Comparison of ENCODE assay signal across 18 mouse cellular contexts in genomic region chr7:15952416-15952815, GRCm38 (mm10). TPM values are rescaled to one million over a fixed set of nuclear protein-coding genes. Genes with fewer than 3 reads are reported as not detected.
DNase-seq lines count a peak whose midpoint lies in the region; ATAC-seq lines count a peak whose summit lies in the region.
"Had no signal": no experiment of that assay in that cellular context is flagged by ENCODE, and none has a peak within 500 bp of the region (broad histone marks: within the 10 kb centered on the region; RNA-seq: fewer than 3 reads in every experiment).

No protein-coding gene starts in this region.

- peaks cover 85% of the 10 kb centered on the region for H3K4me1 ChIP-seq in liver, embryonic 12.5 days
- H3K4me1 ChIP-seq in forebrain, embryonic 12.5 days: peaks cover 14% of the 10 kb centered on the region

- 0 out of 2 replicates have a peak, but pooled peaks cover 4% of the 10 kb centered on the region for H3K9me3 ChIP-seq in liver, embryonic 12.5 days (replicated peaks)
- no peaks in the 10 kb centered on the region for H3K9me3 ChIP-seq in forebrain, embryonic 12.5 days
- H3K9me3 ChIP-seq: embryonic facial prominence, embryonic 12.5 days; forebrain, embryonic 13.5 days; neural tube, embryonic 12.5 days had no signal

- no peak overlapping the region for H3K4me3 ChIP-seq in liver, embryonic 12.5 days
- H3K4me3 ChIP-seq in forebrain, embryonic 12.5 days (replicated peaks): no peak overlapping the region
- H3K4me3 ChIP-seq: embryonic facial prominence, embryonic 12.5 days; forebrain, embryonic 13.5 days; neural tube, embryonic 12.5 days had no signal

- peak overlapping the region; percentile 21; the same call in 1 of the 2 replicates for H3K4me2 ChIP-seq in liver, embryonic 12.5 days
- no peak overlapping the region for H3K4me2 ChIP-seq in forebrain, embryonic 12.5 days
- H3K4me2 ChIP-seq: embryonic facial prominence, embryonic 12.5 days; forebrain, embryonic 13.5 days; lung, embryonic 14.5 days; neural tube, embryonic 12.5 days had no signal

- peak; percentile 47 to 60 for DNase-seq in spleen, postnatal 36 days (ENCODE audit: low spot score in 2 of 2)
- no peak for DNase-seq in spleen, postnatal 14 days (ENCODE audit: low spot score in 2 of 2)
- DNase-seq in c-Kit-negative CD71-positive TER-119-positive erythroid progenitor cells, embryonic 14.5 days (ENCODE audit: low read depth, low spot score): peak; percentile 53
- no peak for DNase-seq in cerebellum, postnatal 36 days
- DNase-seq in layer of hippocampus, adult 9-11 months: no peak
- DNase-seq: adrenal gland, postnatal 14 days; cerebellum, postnatal 25 days; kidney, adult 2 months; kidney, postnatal 25 days; lung, embryonic 14.5 days; right cerebral cortex, postnatal 25 days; thymus, postnatal 36 days had no signal

- H3K27me3 ChIP-seq in liver, embryonic 12.5 days (replicated peaks): peaks cover 33% of the 10 kb centered on the region
- H3K27me3 ChIP-seq in forebrain, embryonic 12.5 days: peaks cover 29% of the 10 kb centered on the region; the same call in 1 of the 2 replicates
- H3K27me3 ChIP-seq: forebrain, embryonic 13.5 days; neural tube, embryonic 12.5 days had no signal

- H3K9ac ChIP-seq in liver, embryonic 12.5 days: no peak overlapping the region
- H3K9ac ChIP-seq in forebrain, embryonic 12.5 days: no peak overlapping the region
- H3K9ac ChIP-seq: embryonic facial prominence, embryonic 12.5 days; forebrain, embryonic 13.5 days; lung, embryonic 14.5 days; neural tube, embryonic 12.5 days had no signal

- ATAC-seq in liver, embryonic 12.5 days: peak; percentile 86
- no peak for ATAC-seq in forebrain, embryonic 12.5 days (ENCODE audit: low FRiP score)
- ATAC-seq: forebrain, embryonic 13.5 days; hindbrain, embryonic 16.5 days had no signal

- peak overlapping the region; percentile 71 for H3K27ac ChIP-seq in liver, embryonic 12.5 days
- H3K27ac ChIP-seq in forebrain, embryonic 12.5 days: no peak overlapping the region
- H3K27ac ChIP-seq: embryonic facial prominence, embryonic 12.5 days; forebrain, embryonic 13.5 days; neural tube, embryonic 12.5 days had no signal

- WGBS in liver, embryonic 12.5 days (ENCODE audit: insufficient replicate concordance): 32% methylated on average over 3 of the region's 3 CpGs
- WGBS in forebrain, embryonic 12.5 days: 78% methylated on average over 3 of the region's 3 CpGs

- 0 out of 2 replicates have a peak, but pooled peaks cover 2% of the 10 kb centered on the region for H3K36me3 ChIP-seq in liver, embryonic 12.5 days
- H3K36me3 ChIP-seq in forebrain, embryonic 12.5 days (replicated peaks): no peaks in the 10 kb centered on the region
- H3K36me3 ChIP-seq: neural tube, embryonic 12.5 days had no signal

RNA-seq across cellular contexts. Expression of gene Nop53, which starts 6.5 kb away (rescaled TPM):
- polyA plus RNA-seq in liver, embryonic 12.5 days (2016; fragmentation: Nextera tagmentation; extraction: Ambion mirVana): 130 and 143 TPM in 2 replicates
- 165 and 169 TPM in 2 replicates for polyA plus RNA-seq in forebrain, embryonic 12.5 days (2016; fragmentation: Nextera tagmentation; extraction: Ambion mirVana)

RNA-seq across cellular contexts. Expression of gene Ehd2, which starts 15.0 kb away (rescaled TPM):
- 6.5 and 7.8 TPM in 2 replicates for polyA plus RNA-seq in liver, embryonic 12.5 days (2016; fragmentation: Nextera tagmentation; extraction: Ambion mirVana)
- 6.6 and 7.6 TPM in 2 replicates for polyA plus RNA-seq in forebrain, embryonic 12.5 days (2016; fragmentation: Nextera tagmentation; extraction: Ambion mirVana)

RNA-seq across cellular contexts. Expression of gene Selenow, which starts 30.2 kb away (rescaled TPM):
- 445 and 464 TPM in 2 replicates for polyA plus RNA-seq in liver, embryonic 12.5 days (2016; fragmentation: Nextera tagmentation; extraction: Ambion mirVana)
- polyA plus RNA-seq in forebrain, embryonic 12.5 days (2016; fragmentation: Nextera tagmentation; extraction: Ambion mirVana): 1,130 and 1,137 TPM in 2 replicates

Comparison
In these comparisons a context has a peak if more than half of its experiments do, and no peak if none do; other contexts are left out.
1. DNase-seq: peak in spleen, postnatal 36 days (2 of 2) and c-Kit-negative CD71-positive TER-119-positive erythroid progenitor cells, embryonic 14.5 days (single experiment); none in spleen, postnatal 14 days (0 of 2), cerebellum, postnatal 36 days (0 of 2) and layer of hippocampus, adult 9-11 months (single experiment).